Mouse (Mus musculus) cerebellum, postnatal 25 days (tissue): ENCODE measurements at regions not wholly inside any gene's neighbourhood (a gene's known extent, or its start where the extent isn't known, plus 50 kb on each side); places are given as distances from the start of the nearest gene placed in this dataset.
A peak's percentile ranks its signal among the peaks of the same experiment; 100 is the strongest.

Source experiments
- DNase-seq, 2 experiments: peaks; one replicate each; pipeline ENCODE4 v3.0.0; 2021; ENCODE audit warnings: mixed read lengths in 2 of 2

DNA sequence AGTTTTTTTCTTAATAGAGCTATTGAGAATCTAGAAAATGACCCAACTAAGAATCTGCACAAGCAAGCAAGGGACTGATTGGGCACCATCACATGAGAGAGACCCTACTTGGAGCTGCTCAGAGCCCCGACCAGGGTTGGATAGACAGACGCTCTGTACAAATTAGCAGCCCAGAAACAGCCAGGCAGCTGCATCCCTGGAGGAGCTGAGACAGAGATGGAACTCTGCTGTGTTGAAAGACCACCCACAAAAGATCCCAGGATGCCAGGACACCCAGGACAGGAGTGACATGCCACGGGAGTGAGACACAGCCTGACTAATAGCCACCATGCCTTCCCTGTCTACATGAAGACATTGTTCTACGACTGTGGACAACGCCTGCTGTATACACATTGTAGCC lies 147.9 kb downstream of the Gm826 start:
- DNase-seq = no peak

DNA sequence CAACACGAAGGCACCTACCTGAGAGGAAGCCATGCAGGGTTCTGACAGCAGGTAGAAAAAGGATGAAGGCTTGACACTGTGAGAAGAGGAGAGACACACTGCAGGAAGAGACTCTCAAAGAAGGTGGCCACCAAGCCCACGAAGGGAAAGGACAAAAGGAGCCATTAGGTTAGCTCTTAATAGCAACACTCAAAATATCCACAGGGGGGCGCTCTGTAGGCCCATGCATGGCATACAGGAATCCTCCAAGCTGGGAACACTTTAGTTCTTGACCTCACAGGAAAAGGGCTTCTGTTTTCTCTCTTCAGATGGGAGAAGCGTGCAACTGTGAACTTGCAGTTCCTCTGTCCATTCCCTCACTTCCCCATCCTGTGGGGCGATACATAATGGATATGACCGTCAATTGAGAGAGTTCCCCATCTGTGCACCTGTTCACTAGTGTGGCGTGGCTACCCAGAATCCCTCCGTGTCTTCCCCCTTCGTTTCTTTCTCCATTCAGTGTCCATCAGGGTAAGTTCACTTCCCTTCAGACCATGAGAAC lies 162.9 kb downstream of the Gm826 start:
- no peak for DNase-seq

DNA sequence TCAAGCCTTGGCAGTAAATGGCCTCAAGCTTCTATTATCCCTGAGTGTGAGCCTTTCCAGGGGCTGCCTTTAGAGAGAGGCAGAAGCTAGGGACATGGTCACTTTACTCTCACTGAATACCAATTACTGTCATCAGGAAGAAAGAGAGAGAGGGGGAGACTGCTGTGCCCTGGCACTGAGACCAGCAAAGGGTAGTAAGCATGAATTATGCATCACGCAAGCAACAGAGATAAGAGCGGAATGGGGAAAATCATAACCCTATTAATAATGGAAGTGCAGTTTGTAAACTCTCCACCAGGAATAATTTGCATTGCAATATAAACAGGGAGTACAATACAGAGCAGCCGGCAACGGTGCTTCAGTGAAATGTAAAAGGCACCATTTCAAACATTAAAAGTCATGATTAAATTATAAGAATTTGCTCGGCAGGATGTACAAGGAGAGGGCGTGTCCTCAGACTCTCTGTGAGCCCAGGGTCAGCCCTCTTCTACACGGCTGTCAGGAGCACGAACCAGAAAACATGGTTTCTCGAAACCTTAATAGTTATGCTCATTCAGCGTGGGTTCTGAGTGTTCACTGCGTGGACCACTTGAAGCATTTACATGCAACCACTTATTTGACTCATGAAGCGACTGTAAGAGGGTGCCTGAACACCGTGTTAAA lies 175.2 kb downstream of the Gm826 start:
- no peak for DNase-seq

DNA sequence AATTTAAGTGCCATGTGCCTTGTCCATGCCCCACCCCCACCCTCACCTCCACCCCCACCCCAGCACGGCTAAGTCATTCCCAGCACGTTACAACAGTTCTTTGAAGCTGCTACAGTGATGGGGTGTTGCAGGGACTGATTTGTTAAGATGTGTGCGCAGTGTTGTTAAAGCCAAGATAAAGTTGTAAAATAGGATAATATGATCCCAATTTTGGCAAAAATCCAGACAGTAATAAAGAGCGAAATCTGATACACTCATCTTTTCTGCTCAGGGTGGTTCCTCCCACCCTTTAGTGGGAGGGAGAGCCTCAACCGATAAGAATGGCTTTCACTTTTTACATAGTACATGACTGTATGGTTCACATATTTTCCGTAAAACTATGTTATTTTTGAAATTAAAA lies 180.2 kb downstream of the Gm826 start:
- DNase-seq = no peak

DNA sequence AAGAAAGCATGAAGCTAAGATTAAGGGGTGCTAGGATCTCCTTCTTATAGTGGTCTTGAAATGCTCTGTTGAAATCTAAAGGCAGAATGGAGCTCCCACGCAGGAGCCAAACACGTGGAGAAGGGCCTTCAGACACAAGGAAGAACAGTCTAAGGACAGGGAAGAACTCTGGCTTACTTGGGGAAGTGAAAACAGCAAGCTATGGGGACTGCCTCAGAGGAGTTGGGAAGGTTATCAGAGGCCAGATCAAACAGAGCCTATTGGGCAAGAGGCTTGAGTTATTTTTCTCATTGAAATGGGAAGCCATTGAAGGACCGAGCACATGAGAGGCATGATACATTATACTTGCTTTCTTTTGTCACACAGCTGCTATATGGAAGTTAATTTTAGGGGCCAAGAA lies 181.9 kb downstream of the Gm826 start:
- DNase-seq = no peak

DNA sequence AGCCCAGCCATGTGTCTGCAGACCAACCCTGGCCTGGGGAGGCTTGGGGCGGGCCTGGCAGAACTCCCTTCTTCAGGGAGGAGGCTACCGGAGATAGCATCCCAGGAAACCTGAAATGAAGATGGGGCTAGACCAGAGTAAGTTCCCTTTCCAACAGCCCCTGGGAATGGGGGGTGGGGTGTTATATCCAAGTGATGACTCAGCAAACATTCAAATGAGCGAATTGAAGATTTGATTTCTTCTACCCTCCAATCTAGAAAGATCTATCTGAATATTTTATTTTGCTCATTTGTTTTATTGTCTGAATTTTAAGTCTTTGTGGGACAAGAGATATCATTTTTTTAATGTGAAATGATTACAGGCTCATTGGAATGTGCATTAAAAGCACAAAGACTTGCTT lies 185.0 kb downstream of the Gm826 start:
- no peak for DNase-seq

DNA sequence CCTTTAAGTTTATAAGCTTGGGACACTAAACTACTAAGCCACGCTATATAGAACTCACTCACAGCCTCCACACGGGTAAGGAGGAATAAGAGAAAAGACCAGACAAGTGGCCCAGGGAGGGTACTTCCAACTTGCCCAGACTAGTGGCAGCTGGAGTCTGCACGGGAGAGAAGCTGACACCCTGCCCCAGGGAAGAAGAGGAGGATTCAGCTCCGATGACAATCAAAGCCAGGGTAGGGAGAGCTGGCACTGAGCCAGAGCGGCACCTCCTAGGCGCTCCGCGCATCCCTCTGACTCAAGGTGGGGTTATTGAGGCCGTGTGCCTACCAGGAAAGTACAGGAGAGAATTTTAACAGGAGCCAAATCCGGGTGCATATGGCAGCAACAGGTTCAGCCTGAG lies 185.4 kb downstream of the Gm826 start:
- DNase-seq = peak; percentile 6 to 8

DNA sequence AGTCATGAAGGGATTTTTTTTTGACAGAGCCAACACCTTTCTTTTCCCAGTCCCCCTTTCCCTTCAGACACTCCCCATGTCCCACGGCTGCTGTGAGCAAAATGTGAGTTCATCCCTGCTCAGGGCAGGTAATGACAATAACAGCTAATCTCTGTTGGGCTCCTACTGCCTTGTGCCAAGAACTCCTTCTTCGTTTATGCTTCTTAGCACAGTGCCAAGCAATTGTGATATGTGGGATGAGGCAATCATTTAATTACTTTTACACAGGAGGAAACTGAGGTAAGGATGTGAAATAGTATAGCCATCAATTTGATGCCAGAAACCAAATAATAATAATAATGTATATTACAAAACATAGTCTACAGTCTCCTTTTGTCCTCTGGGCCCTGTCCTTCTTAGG lies 185.9 kb downstream of the Gm826 start:
- DNase-seq = no peak

DNA sequence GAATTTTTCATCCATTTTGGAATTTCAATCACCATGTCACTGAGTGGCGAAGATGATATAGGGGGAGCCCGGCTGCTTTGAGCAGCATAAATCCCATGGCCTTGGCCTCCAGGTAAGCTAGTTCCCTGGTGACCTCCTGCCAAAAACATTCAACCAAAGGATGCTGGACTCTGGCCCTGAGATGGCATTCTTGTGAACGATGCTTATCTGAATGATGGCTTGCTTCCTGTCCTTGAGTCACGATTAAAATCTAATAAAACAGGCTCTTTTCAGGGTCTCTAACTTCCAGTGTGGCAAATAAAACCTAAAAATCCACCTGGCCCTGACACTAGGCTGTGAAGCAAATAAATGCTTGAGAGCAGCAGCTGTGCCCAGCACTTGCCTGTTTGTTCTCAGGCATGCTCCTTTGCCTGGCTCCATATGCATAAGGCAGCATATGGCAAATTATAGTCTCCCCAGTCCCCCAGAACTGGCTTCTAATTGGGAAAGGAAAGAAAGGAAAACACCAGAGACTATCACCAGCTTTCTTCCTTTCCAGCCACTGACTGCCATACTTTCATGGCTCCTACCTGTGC lies 193.7 kb downstream of the Gm826 start:
- DNase-seq = no peak

DNA sequence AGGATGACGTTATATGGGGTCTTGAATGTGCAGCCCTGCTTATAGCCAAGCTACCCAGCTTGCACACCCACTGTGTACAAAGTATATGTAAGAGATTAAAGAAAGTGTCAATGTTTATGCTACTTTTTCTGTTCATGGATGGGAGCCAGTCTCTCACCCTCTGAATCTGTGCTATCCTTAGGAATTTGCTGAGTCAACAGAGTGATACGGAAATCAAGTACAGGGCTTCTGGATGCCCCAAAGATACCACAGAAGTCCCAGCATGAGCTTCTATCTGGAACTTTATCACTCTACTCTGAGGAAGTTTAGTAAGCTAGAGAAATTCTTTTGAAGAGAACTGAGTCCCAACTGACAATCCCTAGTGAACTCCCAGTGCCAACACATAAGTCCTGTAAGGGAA lies 195.9 kb downstream of the Gm826 start:
- DNase-seq = no peak

DNA sequence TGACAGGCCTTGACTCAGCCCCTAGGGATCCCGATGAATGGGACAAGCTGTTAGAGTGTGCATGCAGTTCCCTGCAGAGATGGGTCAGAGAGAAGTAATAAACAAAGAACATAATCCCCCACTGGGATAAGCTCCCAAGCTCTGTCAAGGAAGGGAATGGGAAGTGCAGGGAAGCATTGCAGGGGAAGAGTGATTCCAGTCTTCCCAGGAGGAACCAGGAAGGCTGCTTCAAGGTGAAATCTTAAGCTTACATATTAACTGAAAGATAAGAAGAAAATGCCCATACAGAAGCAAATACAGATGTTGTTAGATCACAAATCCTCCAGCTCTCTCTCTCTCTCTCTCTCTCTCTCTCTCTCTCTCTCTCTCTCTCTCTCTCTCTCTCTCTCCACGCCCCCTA lies 202.2 kb downstream of the Gm826 start:
- DNase-seq = no peak

DNA sequence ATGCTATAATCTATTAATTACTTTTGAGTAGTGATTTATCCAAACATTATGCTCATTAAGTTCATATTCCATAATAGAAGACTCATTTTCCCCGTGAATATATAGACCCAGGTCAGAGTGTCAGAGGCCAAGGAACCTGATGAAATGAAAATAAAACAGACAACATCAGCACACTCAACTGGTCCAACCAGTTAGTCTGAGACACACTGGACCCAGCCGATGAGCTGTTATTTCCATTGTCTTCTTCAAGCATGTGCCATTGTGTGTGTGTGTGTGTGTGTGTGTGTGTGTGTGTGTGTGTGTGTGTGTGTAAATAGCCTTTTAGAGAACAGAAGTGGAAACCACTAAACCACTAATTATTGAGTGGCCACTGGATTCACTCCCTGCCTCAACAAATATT lies 202.6 kb downstream of the Gm826 start:
- DNase-seq = no peak

DNA sequence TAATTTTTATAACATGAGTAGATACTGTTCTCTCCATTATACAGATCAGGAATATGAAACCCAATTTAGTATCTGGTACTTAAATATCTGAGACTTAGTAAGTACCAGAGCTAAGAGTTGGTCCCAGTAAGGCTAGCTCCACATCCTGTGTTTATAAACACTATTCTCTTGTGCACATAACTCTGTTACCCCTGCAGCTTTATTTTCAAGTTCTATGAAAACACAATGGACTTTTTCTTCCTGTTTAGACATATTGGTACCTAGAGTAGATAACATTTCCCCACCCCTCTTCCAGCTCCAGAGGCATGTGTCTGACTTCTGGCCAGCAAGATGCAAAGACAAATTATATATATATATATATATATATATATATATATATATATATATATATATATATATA lies 216.8 kb downstream of the Gm826 start:
- no peak for DNase-seq

DNA sequence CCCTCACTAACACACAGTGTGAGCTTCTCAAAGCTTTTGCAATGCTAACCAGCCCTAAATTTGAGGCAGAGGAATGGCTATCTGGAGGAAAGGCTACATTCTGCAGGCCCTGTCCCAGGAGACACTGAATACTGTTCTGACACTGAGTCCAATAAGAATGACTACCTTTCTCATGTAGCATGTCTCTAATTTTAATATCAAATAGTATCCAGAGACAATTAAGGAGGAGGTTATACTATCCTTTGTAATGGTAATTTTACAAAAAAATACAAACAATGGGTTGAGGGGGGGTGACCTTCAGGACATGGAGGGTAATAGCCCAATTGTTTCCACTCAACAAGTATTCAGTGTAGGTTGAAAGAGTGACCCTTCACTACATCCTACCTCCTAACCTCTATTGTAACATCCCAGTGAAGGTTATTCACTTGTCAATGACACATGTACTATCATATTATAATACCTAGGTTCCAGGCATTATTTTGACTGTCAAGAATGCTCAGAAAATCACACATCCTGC lies 222.7 kb downstream of the Gm826 start:
- no peak for DNase-seq

DNA sequence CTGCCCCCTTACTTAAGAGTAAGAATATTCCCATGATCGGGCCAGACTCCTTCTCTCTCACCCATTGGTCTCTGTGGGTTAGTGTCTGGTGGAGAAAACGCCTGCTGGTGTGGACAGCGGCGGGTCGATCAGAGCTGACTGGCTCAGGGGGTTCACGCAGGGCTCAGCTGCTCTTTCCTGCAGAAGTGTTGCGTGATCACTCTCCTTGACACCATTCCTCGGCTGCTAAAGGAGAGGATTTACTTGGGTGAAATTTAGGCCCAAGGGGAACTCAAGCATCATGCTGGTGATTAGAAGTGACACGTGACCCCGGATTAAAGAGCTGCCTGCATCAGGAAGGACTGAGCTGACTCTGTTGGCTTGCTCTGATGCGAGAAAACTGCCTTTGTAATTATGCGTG lies 240.9 kb downstream of the Gm826 start:
- DNase-seq = no peak

DNA sequence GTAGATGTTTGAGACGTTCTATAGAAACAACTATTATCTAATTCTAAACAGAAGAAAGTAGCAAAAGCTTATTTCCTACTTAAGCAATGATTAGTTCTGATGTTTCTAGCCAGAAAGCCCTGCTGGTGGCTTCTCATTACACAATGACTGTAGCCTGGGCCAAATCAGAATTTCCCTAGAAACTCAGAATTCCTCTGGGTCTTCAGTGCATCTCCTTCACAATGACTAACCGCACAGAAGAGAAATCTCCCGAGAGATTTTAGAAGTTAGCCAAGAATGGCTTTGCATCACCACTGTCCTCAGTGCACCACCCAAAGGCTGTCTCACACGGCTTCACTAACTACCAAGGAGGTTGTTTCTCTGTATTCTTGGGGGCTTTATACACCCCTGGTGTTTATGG lies 248.0 kb downstream of the Gm826 start:
- DNase-seq = no peak

DNA sequence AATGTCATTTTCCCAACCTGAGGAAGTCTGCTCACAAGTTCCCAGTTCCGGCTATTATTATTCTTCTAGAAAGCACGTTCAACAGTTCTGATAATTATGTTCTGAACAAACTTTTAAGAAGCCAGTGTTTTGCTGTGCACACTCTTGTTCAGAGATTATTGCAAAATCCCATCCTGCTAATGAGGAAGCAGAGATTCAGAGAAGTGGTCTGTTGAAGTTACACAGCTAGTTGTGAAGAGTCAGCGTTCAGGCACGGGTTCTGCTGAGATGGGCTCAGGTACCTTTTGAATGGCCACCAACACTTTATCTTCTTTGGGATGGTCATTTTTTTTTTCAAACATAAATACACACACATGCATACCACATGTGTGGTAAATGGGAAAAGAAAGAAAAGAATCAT lies 250.3 kb downstream of the Gm826 start:
- no peak for DNase-seq

DNA sequence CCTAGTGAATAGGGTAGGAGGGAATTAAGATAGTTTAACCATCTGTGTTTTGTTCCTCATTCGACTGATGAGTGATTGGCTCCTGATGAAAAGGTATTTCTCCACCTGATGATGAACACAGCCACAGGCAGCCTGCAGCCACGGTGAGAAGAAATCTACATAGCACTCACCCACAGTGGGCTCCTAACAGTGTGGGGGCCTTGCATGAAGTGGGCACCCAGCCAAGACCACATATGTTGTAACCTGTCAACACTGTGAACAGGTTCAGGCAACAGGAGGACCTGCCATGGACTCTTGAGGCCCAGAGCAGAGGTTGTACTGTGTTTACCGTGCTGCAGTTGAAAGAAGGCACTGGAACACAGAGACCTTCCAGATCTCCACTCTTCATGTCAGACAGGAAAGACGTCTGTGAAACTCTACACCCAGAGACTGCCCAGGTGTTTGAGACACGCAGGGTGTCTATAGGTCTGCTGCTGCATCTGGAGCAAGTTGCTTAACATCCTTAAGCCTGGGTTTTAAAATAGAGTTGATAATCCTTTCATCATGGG lies 251.8 kb downstream of the Gm826 start:
- DNase-seq = no peak

DNA sequence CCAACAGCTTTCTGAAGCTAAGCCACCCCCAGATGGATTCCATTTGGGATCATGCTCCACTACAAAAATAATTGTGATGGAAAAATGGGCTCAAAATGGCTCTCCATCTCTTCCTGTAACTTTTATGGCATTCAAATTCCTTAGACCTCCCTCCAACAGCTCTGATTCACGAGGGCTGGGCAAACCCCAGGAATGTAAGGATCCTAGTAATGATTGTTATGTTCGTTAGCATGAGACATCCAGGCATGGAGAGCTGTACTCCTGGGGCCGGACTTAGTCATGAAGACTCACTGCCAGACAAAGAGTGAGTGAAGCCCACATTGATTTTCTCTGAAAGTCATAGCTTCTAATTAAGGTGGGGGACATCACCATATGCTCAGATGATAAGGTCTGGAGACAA lies 258.3 kb downstream of the Gm826 start:
- DNase-seq = no peak

DNA sequence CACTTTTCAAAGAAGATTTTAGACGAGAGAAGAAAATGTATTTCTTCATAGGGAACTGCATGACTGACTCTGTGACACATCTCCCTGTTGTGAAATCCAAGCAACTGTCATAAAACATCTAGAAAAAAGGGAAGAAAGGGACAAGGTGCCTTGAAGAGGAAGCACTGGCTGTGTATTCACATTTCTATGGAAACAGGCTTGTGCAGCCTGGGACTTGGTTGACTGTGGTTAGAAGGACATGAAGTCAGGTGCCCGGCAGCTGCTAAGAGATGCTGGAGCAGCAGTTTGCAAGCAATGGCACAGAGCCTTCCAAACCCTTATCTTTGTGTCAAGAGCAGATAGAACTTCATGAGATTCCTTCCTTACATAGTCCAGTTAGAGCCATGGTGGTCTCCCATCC lies 263.5 kb downstream of the Gm826 start:
- no peak for DNase-seq

DNA sequence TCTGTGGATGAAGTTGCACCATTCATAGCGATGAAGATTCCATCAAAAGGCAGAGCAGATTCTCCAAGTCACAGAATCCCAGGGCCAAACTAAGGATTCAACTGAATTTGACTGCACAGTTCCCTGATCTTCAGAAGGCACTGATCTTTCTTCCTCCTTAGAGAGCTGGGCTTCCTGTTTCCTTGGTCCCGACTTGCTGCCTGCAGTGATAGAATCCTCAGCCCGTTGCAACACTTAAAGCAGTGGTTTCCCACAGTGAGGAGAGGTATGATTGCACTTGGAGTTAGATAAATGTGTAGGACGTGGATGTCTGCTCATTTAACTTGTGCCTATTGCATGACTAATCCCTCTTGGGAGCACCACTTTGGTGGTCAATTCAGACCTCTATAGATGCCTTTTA lies 265.2 kb downstream of the Gm826 start:
- no peak for DNase-seq

DNA sequence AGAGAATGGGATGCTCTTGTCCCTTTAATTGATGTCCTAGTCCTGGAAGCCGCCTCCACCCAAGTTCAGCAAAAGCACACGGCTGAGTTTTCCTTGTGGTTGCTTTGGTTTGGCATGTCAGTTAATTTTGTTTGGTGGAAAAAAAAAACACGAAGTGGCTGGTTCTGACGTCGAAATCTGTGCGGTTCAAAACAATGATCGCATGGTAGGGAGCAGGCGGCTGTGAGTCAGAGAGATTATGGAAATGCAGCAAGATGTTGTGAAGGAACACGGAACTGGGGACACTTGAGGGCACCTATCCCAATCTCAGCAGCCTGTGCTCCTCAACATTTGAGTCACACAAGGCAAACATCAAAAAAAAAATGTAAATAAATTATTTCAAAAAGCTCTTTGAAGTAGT lies 266.1 kb downstream of the Gm826 start:
- DNase-seq = no peak

DNA sequence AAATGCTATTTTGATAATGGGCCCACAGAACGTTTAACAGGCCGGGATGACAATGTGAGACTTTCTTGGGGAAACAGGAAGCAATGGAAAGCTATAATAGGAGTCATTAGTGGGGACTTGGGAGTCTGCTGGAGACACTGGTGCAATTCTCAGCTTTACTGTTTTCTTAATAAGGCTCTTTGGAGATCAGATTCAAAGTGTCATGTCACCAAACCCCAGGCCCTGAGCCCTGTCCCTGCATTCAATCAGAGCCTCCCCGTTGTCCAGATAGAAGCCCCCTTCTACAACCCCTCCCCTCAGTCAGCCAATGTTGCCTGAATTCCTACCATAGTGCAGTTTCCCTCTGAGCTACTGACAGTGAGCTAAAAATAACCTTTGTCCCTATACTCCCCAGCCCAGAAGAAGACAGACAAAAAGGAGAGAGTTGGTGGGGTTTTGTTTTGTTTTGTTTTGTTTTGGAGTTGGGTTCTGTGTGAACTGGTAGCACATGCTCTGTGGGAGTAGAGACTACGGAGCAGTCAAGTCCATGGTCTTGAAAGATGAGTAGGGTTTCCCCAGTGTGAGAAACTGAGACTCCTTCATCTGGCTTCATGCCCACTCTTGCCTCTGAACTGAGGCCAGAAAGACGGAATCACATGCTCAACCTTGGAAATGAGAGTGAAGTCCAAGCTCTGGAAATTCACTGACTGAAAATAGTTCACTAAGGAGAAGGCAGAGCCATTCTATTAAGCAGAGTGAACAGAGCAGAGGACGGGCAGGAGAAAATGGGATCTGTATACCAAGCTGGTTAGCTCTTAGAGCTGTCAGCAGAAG lies 267.3 kb downstream of the Gm826 start:
- DNase-seq = peak in 1 of 2 experiments; percentile 17
